Mouse (Mus musculus): ENCODE measurements at regions not wholly inside any gene's neighbourhood (a gene's known extent, or its start where the extent isn't known, plus 50 kb on each side); places are given as distances from the start of the nearest gene placed in this dataset.

GRCm38 (mm10) chr8:32958331-32958730 is 470.2 kb upstream of the 5930422O12Rik start:
- no peak for DNase-seq (ENCODE audit: inconsistent ontology term)

- DNase-seq (ENCODE audit: inconsistent ontology term): no peak
Observed at GRCm38 (mm10) chr8:32958855-32959254, 469.7 kb upstream of the 5930422O12Rik start.

GRCm38 (mm10) chr8:32959326-32960064 is 469.0 kb upstream of the 5930422O12Rik start:
- DNase-seq (ENCODE audit: inconsistent ontology term): no peak

GRCm38 (mm10) chr8:32990216-32990615 is 438.3 kb upstream of the 5930422O12Rik start:
- peak; percentile 18 for DNase-seq (ENCODE audit: inconsistent ontology term)

GRCm38 (mm10) chr8:33003967-33004564 is 424.4 kb upstream of the 5930422O12Rik start:
- no peak for DNase-seq (ENCODE audit: inconsistent ontology term)

GRCm38 (mm10) chr8:33004570-33004969 is 423.9 kb upstream of the 5930422O12Rik start:
- DNase-seq (ENCODE audit: inconsistent ontology term): no peak

- DNase-seq (ENCODE audit: inconsistent ontology term): no peak
Observed at GRCm38 (mm10) chr8:33010106-33010505, 418.4 kb upstream of the 5930422O12Rik start.

GRCm38 (mm10) chr8:33012784-33013183 is 415.7 kb upstream of the 5930422O12Rik start:
- no peak for DNase-seq (ENCODE audit: inconsistent ontology term)

- DNase-seq (ENCODE audit: inconsistent ontology term): no peak
Observed at GRCm38 (mm10) chr8:33015861-33016260, 412.6 kb upstream of the 5930422O12Rik start.

- no peak for DNase-seq (ENCODE audit: inconsistent ontology term)
Observed at GRCm38 (mm10) chr8:33026973-33027372, 401.5 kb upstream of the 5930422O12Rik start.

- DNase-seq (ENCODE audit: inconsistent ontology term): no peak
Observed at GRCm38 (mm10) chr8:33029453-33029852, 399.1 kb upstream of the 5930422O12Rik start.

- DNase-seq (ENCODE audit: inconsistent ontology term): no peak
Observed at GRCm38 (mm10) chr8:33052017-33052416, 376.5 kb upstream of the 5930422O12Rik start.

GRCm38 (mm10) chr8:33065566-33065965 is 362.9 kb upstream of the 5930422O12Rik start:
- DNase-seq (ENCODE audit: inconsistent ontology term): no peak

- no peak for DNase-seq (ENCODE audit: inconsistent ontology term)
Observed at GRCm38 (mm10) chr8:33066168-33066567, 362.3 kb upstream of the 5930422O12Rik start.

- no peak for DNase-seq (ENCODE audit: inconsistent ontology term)
Observed at GRCm38 (mm10) chr8:33067453-33068039, 361.0 kb upstream of the 5930422O12Rik start.

GRCm38 (mm10) chr8:33068468-33068867 is 360.0 kb upstream of the 5930422O12Rik start:
- DNase-seq (ENCODE audit: inconsistent ontology term): no peak

- DNase-seq (ENCODE audit: inconsistent ontology term): peak; percentile 9
Observed at GRCm38 (mm10) chr8:33075186-33075585, 353.3 kb upstream of the 5930422O12Rik start.

- no peak for DNase-seq (ENCODE audit: inconsistent ontology term)
Observed at GRCm38 (mm10) chr8:33076253-33076652, 352.3 kb upstream of the 5930422O12Rik start.

GRCm38 (mm10) chr8:33078125-33078524 is 350.4 kb upstream of the 5930422O12Rik start:
- peak; percentile 37 for DNase-seq (ENCODE audit: inconsistent ontology term)

GRCm38 (mm10) chr8:33079867-33080585 is 348.5 kb upstream of the 5930422O12Rik start:
- DNase-seq (ENCODE audit: inconsistent ontology term): peak; percentile 78

- DNase-seq (ENCODE audit: inconsistent ontology term): peak; percentile 79
Observed at GRCm38 (mm10) chr8:33081941-33082340, 346.6 kb upstream of the 5930422O12Rik start.

- DNase-seq (ENCODE audit: inconsistent ontology term): no peak
Observed at GRCm38 (mm10) chr8:33085461-33085860, 343.0 kb upstream of the 5930422O12Rik start.
